Mouse (Mus musculus): ENCODE data around the gene Vti1a.

GRCm38 (mm10) chr19:55332641-55333268, 16.7 kb downstream of the Vti1a start:
- TF ChIP-seq CTCF (IDR thresholded peaks at IDR 0.05; ENCODE audit: insufficient read depth, low read depth, low read length) (no peak), POLR2A (IDR thresholded peaks at IDR 0.05; ENCODE audit: insufficient read depth, low read depth, low read length) (no peak)

All from olfactory bulb, adult 2 months (tissue).